Mouse (Mus musculus): ENCODE measurements around the gene Reln. TPM values are rescaled to one million over a fixed set of nuclear protein-coding genes. Genes with fewer than 3 reads are reported as not detected.
A peak's percentile ranks its signal among the peaks of the same experiment; 100 is the strongest.

The Reln gene
- polyA plus RNA-seq, 1 experiment from 2014 or later, result 1.8 TPM

DNA sequence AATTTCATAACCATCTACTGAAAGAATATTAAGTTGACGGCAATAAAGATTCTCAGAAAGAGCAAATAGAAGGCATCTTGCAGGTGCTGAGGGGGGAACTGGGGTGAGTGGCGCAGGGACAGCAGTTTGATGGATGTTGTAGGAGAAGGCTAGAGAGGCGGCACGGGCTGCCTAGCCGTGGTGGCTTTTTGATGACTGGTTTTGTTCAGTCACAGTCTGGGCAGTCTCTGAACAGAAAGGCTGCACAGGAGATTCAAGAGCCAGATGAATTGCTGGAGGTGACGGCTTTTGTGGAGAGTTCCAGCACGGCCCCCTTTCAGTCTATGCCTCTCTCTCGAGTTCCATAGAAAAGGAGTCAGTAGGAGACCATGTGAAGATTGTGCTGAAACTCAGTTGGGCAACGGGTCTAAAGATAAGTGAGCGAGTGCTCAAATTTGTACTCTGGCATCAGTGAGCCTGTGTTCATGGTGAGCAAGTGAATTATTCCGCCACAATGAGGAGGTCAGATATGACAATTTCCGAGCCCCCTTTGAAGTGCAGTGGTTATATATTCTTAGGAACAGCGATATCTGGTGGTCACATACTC lies 409.6 kb downstream of the Reln start:
- Histone ChIP-seq H3K4me2 (ENCODE audit: low read depth, severe bottlenecking) (no peak overlapping the region), H3K4me1 (ENCODE audit: control insufficient read depth, insufficient read depth, low read length) (no peaks in the 10 kb centered on the region), H3K36me3 (ENCODE audit: control insufficient read depth, insufficient read depth, low read length) (no peaks in the 10 kb centered on the region), H3K9ac (ENCODE audit: low read length) (no peak overlapping the region), H3K4me3 (ENCODE audit: low read depth, low read length) (no peak overlapping the region), H3K27ac (replicated peaks; ENCODE audit: low read depth, low read length) (no peak overlapping the region), H3K9me3 (ENCODE audit: control insufficient read depth, low read length) (no peaks in the 10 kb centered on the region), H3K27me3 (ENCODE audit: control insufficient read depth, insufficient read depth, low read length) (no peaks in the 10 kb centered on the region)
- no peak for DNase-seq (ENCODE audit: low spot score)
- WGBS, result 82% methylated on average over 13 of the region's 13 CpGs
- no peak for ATAC-seq (ENCODE audit: insufficient number of reproducible peaks, low FRiP score, low TSS enrichment, low read depth)

DNA sequence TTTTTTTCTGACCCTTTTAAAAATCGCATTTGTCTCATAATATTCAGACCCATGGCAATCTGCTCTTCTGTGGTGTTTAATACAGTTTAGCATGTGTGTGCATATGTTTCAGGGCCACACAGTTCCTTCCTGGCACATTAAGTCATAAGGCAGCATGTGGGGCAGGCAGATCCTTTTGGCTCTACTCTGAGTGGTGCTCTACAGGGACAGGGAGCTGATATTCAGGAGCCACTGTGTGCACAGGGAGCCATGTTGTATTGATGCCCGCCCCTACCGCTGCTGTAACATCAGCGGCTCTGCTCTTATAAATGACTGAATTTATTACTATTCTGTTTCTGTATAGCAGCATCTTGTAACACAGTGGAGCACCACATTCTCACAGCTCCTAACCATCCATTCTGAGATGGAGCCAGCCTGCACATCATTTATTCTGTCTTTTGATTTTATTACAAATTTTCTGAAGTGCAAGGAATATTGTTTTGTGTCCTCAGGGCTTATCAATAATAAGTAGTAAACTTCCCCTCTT lies 410.3 kb downstream of the Reln start:
- Histone ChIP-seq H3K9ac (ENCODE audit: low read length) (no peak overlapping the region), H3K4me3 (ENCODE audit: low read depth, low read length) (no peak overlapping the region), H3K9me3 (ENCODE audit: control insufficient read depth, low read length) (no peaks in the 10 kb centered on the region), H3K4me1 (ENCODE audit: control insufficient read depth, insufficient read depth, low read length) (no peaks in the 10 kb centered on the region), H3K36me3 (ENCODE audit: control insufficient read depth, insufficient read depth, low read length) (no peaks in the 10 kb centered on the region), H3K27ac (replicated peaks; ENCODE audit: low read depth, low read length) (no peak overlapping the region), H3K27me3 (ENCODE audit: control insufficient read depth, insufficient read depth, low read length) (no peaks in the 10 kb centered on the region), H3K4me2 (ENCODE audit: low read depth, severe bottlenecking) (no peak overlapping the region)
- DNase-seq (ENCODE audit: low spot score) (no peak), ATAC-seq (ENCODE audit: insufficient number of reproducible peaks, low FRiP score, low TSS enrichment, low read depth) (no peak)
- 98% methylated on average over 4 of the region's 4 CpGs for WGBS

DNA sequence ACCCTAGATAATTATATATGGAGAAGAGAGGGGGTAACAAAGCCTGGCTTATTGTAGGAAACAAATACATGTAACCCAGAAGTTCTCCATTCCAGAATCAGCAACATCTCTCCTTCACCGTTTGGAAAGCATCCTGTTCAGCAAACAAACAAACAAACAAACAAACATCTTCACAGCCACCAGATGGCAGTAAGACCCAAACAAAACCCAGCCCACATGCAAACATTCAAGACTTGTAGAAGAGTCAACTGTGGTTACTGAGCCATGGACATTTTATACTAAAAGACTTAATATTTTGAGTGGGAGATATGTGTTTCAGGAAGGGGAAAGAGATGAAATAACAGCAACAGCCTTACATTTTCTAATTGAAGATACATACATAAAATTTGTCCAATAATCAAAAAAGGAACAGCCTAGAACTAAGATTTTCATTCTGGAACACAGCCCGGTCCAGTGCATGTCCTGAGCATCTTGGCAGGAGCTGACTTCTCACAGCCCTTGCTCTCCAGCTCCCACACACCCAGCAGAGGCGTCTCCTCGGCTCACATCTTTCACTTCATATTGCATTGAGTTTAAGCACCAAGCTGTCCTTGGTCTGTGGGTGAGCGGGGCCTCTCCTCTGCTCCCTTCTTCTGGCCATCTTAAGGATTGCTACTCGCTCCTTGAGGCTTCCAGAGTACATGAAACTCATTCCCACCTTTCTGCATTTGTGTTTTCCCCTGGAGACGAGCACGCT lies 411.0 kb downstream of the Reln start:
- Histone ChIP-seq H3K4me3 (ENCODE audit: low read depth, low read length) (no peak overlapping the region), H3K4me2 (ENCODE audit: low read depth, severe bottlenecking) (no peak overlapping the region), H3K27me3 (ENCODE audit: control insufficient read depth, insufficient read depth, low read length) (no peaks in the 10 kb centered on the region), H3K27ac (replicated peaks; ENCODE audit: low read depth, low read length) (no peak overlapping the region), H3K36me3 (ENCODE audit: control insufficient read depth, insufficient read depth, low read length) (no peaks in the 10 kb centered on the region), H3K4me1 (ENCODE audit: control insufficient read depth, insufficient read depth, low read length) (no peaks in the 10 kb centered on the region), H3K9ac (ENCODE audit: low read length) (no peak overlapping the region), H3K9me3 (ENCODE audit: control insufficient read depth, low read length) (no peaks in the 10 kb centered on the region)
- DNase-seq (ENCODE audit: low spot score) (no peak), ATAC-seq (ENCODE audit: insufficient number of reproducible peaks, low FRiP score, low TSS enrichment, low read depth) (no peak)
- 79% methylated on average over 8 of the region's 8 CpGs for WGBS

DNA sequence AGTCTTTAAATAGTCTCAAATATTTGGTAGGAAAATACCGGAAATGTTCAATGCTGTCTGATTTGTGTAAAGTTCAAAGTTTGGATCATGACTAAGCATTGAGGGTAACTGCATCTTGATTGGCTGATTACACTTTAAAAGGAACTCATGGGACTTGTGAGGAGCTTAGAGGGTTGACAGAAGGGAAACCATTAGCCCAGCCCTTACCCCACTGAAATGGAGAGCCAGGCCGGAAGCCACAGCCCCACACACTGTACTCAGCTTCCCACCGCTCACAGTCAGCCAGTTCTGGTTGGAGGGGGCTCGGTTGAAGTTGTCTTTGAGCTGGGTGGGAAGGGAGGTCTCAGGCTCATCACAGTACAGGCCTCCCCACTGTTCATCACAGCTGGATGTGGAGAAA lies 413.4 kb downstream of the Reln start:
- H3K9ac ChIP-seq (ENCODE audit: low read length), result no peak overlapping the region
- no peaks in the 10 kb centered on the region for H3K36me3 ChIP-seq (ENCODE audit: control insufficient read depth, insufficient read depth, low read length)
- ATAC-seq (ENCODE audit: insufficient number of reproducible peaks, low FRiP score, low TSS enrichment, low read depth) (no peak), DNase-seq (ENCODE audit: low spot score) (no peak)
- H3K4me3 ChIP-seq (ENCODE audit: low read depth, low read length), result no peak overlapping the region
- no peaks in the 10 kb centered on the region for H3K9me3 ChIP-seq (ENCODE audit: control insufficient read depth, low read length)
- H3K4me2 ChIP-seq (ENCODE audit: low read depth, severe bottlenecking), result no peak overlapping the region
- no peaks in the 10 kb centered on the region for H3K27me3 ChIP-seq (ENCODE audit: control insufficient read depth, insufficient read depth, low read length)
- H3K27ac ChIP-seq (replicated peaks; ENCODE audit: low read depth, low read length), result no peak overlapping the region
- 64% methylated on average over 4 of the region's 4 CpGs for WGBS
- no peaks in the 10 kb centered on the region for H3K4me1 ChIP-seq (ENCODE audit: control insufficient read depth, insufficient read depth, low read length)

GRCm38 (mm10) chr5:21920310-21920709 lies 424.2 kb downstream of the Reln start:
- H3K27ac ChIP-seq (replicated peaks; ENCODE audit: low read depth, low read length), result no peak overlapping the region

DNA sequence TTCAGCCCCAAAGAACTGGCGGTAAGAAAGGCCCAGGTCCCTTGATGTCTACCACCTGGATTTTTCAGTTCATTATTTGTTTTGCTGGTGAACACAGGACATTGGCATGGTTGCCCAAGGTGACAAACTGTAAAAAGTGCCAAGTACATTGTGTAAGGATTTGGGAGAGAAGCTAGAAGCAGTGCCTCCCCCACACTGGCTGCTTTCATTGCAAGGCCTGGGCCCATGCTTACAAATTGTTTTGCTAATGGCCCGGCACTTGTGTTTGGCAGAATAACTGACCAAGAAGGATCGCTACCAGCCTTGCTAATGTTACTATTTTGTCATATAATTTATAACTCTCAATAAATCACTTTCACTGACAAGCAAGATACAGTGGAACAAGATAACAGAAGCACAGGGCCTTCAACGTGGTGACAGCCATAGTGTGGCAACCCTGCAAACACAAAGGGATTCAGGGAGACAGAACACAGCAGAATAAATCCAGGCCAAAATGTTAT lies 425.2 kb downstream of the Reln start:
- Histone ChIP-seq H3K9me3 (ENCODE audit: control insufficient read depth, low read length) (no peaks in the 10 kb centered on the region), H3K4me2 (ENCODE audit: low read depth, severe bottlenecking) (no peak overlapping the region), H3K27ac (replicated peaks; ENCODE audit: low read depth, low read length) (no peak overlapping the region), H3K9ac (ENCODE audit: low read length) (no peak overlapping the region), H3K4me1 (ENCODE audit: control insufficient read depth, insufficient read depth, low read length) (no peaks in the 10 kb centered on the region), H3K27me3 (ENCODE audit: control insufficient read depth, insufficient read depth, low read length) (no peaks in the 10 kb centered on the region), H3K4me3 (ENCODE audit: low read depth, low read length) (no peak overlapping the region), H3K36me3 (ENCODE audit: control insufficient read depth, insufficient read depth, low read length) (no peaks in the 10 kb centered on the region)
- 81% methylated on average over 4 of the region's 4 CpGs for WGBS
- ATAC-seq (ENCODE audit: insufficient number of reproducible peaks, low FRiP score, low TSS enrichment, low read depth) (no peak), DNase-seq (ENCODE audit: low spot score) (no peak)

More at GRCm38 (mm10) chr5:21920310-21920709, 424.2 kb downstream of the Reln start:
- Histone ChIP-seq H3K4me3 (ENCODE audit: low read depth, low read length) (no peak overlapping the region), H3K9ac (ENCODE audit: low read length) (no peak overlapping the region), H3K4me2 (ENCODE audit: low read depth, severe bottlenecking) (no peak overlapping the region), H3K27me3 (ENCODE audit: control insufficient read depth, insufficient read depth, low read length) (no peaks in the 10 kb centered on the region), H3K9me3 (ENCODE audit: control insufficient read depth, low read length) (no peaks in the 10 kb centered on the region), H3K4me1 (ENCODE audit: control insufficient read depth, insufficient read depth, low read length) (no peaks in the 10 kb centered on the region), H3K36me3 (ENCODE audit: control insufficient read depth, insufficient read depth, low read length) (no peaks in the 10 kb centered on the region)
- ATAC-seq (ENCODE audit: insufficient number of reproducible peaks, low FRiP score, low TSS enrichment, low read depth) (no peak), DNase-seq (ENCODE audit: low spot score) (no peak)
- WGBS, result 87% methylated on average over 6 of the region's 6 CpGs

DNA sequence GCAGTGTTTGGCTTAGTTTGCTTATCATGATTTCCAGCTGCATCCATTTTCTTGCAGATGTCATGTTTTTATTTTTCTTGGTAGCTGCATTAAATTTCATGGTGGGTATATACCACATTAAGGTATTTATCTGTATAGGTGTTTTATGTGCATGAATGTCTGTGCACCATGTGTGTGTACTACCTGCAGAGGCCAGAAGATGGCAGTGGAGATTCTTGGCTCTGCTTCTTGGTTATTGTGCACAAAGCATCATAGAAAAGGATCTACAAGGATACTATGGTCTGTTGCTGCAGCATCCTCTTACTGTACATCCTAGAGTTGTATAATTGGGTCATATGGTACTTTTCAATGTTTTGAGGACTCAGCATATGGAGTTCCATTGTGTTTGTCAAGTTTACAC lies 428.5 kb downstream of the Reln start:
- Histone ChIP-seq H3K9ac (ENCODE audit: low read length) (no peak overlapping the region), H3K4me1 (ENCODE audit: control insufficient read depth, insufficient read depth, low read length) (no peaks in the 10 kb centered on the region), H3K27ac (replicated peaks; ENCODE audit: low read depth, low read length) (no peak overlapping the region), H3K4me3 (ENCODE audit: low read depth, low read length) (no peak overlapping the region), H3K9me3 (ENCODE audit: control insufficient read depth, low read length) (no peaks in the 10 kb centered on the region), H3K4me2 (ENCODE audit: low read depth, severe bottlenecking) (no peak overlapping the region), H3K27me3 (ENCODE audit: control insufficient read depth, insufficient read depth, low read length) (no peaks in the 10 kb centered on the region), H3K36me3 (ENCODE audit: control insufficient read depth, insufficient read depth, low read length) (no peaks in the 10 kb centered on the region)
- peak; percentile 21 for DNase-seq (ENCODE audit: low spot score)
- ATAC-seq (ENCODE audit: insufficient number of reproducible peaks, low FRiP score, low TSS enrichment, low read depth), result no peak

DNA sequence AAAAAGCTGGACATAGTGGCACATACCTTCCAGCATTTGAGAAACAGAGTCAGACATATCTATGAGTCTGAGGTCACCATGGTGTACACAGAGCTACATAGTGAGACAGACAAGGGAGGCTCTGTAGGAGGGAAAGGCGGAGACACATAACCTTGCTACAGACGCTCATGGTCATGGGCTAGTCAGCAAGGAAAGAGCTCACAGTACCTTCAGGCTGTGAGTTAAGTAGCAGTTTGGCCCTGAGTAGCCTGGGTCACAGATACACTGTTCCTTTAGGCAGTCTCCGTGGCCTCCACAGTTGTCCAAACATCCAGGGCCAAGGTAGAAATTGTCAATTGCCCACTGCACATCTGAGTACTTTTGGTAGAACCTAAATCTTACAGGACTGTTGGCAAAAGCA lies 429.7 kb downstream of the Reln start:
- Histone ChIP-seq H3K4me3 (ENCODE audit: low read depth, low read length) (no peak overlapping the region), H3K4me1 (ENCODE audit: control insufficient read depth, insufficient read depth, low read length) (no peaks in the 10 kb centered on the region), H3K9ac (ENCODE audit: low read length) (no peak overlapping the region), H3K27ac (replicated peaks; ENCODE audit: low read depth, low read length) (no peak overlapping the region), H3K27me3 (ENCODE audit: control insufficient read depth, insufficient read depth, low read length) (no peaks in the 10 kb centered on the region), H3K9me3 (ENCODE audit: control insufficient read depth, low read length) (no peaks in the 10 kb centered on the region), H3K4me2 (ENCODE audit: low read depth, severe bottlenecking) (no peak overlapping the region), H3K36me3 (ENCODE audit: control insufficient read depth, insufficient read depth, low read length) (no peaks in the 10 kb centered on the region)
- 63% methylated on average over 3 of the region's 3 CpGs for WGBS
- DNase-seq (ENCODE audit: low spot score) (peak; percentile 8), ATAC-seq (ENCODE audit: insufficient number of reproducible peaks, low FRiP score, low TSS enrichment, low read depth) (no peak)

Data from limb, embryonic 11.5 days (tissue).